Mouse (Mus musculus): ENCODE results near the gene Misp.

Misp gene

GRCm38 (mm10) chr10:79873715-79874289 lies 53.0 kb downstream of the Misp start:
- no peak for DNase-seq (ENCODE audit: low spot score in 2 of 2)

DNA sequence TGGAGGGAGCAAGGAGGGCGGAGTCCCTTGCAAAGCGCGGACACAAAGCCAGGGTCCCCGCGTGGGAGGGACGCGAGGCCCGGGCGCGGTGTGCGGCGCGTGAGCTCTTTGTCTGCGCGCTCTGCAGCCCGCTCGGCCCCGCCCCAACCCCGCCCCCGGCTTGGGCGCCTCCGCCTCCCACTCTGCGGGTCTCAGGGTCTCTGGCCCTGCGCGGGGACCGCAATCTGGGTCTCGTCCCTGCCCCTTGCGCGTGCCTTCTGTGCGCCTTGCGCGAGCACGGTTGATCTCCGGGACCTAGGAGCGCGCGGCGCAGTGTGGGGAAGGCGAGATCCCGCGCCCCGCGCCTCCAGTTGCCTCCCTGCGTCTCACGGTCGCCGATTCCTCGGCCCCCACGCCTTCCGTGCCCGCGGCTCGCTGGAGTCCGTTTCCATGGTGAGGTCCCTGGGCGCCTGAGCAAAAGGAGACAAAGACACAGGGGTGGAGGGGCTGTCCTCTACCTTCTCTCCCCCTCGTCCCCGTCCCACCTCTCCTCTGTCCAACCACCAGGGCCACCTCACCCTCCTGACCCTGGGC lies 53.6 kb downstream of the Misp start, which contains the start of the genes Prtn3 and Plppr3:
TSS of gene Prtn3 (plus strand) at position 187 of the 573 bp plus-strand sequence.
TSS of gene Plppr3 (minus strand) at position 345 of the 573 bp plus-strand sequence.
- no peak for DNase-seq (ENCODE audit: low spot score in 2 of 2)

DNA sequence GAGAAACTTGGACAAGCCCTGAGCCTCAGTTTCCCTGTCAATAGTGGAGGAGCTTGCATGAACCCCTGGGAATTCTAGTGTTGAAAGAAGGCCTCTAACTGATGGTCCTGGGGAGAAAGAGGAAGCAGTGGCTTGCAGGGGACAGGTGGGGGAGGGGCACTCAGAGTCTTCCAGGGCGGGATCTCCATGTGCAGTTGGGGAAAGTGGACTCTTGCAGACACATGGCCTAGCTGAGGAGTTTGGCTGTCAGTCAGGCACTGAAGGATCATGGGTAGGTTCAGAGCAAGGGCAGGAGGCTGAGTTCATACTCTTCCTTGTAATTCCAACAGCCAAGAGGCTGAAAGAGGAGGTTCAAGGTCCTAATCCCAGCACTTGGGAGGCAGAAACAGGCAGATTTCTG lies 56.4 kb downstream of the Misp start:
- no peak for DNase-seq (ENCODE audit: low spot score in 2 of 2)

DNA sequence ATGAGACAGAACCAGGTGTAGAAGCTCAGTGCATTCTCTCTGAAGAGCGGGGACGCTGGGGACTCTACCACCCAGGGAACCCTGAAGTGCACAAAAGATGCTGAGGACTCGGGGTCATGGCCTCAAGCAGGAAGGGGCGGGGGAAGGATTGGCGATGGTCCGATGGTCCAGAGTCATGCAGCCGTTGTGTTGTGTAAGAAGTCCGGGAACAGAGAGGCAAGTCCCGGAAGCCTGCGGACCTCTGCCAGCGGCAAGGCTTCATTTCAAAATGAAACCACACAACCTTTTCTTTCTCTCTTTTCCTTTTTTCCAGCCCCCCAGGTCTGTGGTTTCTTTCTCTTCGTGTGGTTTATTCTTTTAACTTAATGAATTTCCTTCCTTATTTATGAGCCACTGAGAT lies 57.0 kb downstream of the Misp start:
- no peak for DNase-seq (ENCODE audit: low spot score in 2 of 2)

DNA sequence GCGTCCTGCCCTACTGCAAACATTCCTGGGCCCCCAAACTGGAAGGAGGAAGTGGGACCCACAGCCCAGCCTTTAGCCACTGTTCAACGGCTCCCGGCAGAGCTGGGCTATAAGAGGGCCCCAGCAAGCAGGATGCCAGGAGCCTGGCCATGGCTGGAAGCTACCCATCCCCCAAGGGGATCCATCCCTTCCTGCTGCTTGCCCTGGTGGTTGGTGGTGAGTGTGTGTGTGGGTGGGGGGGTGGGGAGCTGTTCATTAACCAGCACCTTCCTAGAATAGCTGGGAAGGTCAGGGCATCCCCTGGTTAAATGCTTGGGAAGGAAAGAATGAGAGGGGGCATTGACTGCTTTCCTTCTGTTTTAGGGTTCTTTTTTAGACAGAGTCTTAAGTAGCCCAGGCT lies 58.7 kb downstream of the Misp start:
- no peak for DNase-seq (ENCODE audit: low spot score in 2 of 2)
